Mouse (Mus musculus) liver, adult 2 months (tissue): ENCODE data around the gene Nfat5.

Source experiments
- CTCF ChIP-seq: fragments of 200-500 bp; IDR thresholded peaks from 2 replicates; pipeline ENCODE4 v1.5.1; 2011; ENCODE audit warnings: low read depth, low read length, control low read depth
- POLR2A ChIP-seq: fragments of 200-500 bp; IDR thresholded peaks from 2 replicates; pipeline ENCODE4 v1.6.1; 2011; ENCODE audit warnings: low read length, control low read depth; ENCODE audit not compliant: insufficient read depth; ENCODE audit errors: extremely low read depth

GRCm38 (mm10) chr8:107257223-107257622 lies 36.0 kb upstream of the Nfat5 start:
- TF ChIP-seq CTCF (no peak), POLR2A (no peak)
